ENCODE assay signal across 9 mouse cellular contexts in the genomic region with DNA sequence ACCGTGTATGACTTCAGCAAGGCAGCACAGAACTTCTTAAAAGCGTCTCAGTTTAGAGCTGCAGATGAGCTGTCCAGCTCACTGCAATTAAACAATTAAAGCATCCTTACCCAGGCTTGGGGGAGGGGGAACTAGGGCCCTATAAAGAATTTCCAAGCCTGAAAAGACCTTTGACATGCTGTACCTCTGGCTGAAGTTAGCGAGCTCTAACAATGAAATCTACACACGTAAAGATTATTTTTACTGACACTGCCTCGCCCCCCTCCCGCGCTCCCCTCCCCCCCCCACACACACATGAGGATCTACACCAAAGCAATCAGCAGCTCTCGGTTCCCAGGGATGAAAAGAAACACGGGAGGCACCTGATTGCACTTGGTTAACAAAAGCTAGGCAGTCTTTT.
DNase-seq lines count a peak whose midpoint lies in the region; ATAC-seq lines count a peak whose summit lies in the region.
"Had no signal": no experiment of that assay in that cellular context is flagged by ENCODE, and none has a peak within 500 bp of the region (broad histone marks: within the 10 kb centered on the region; RNA-seq: fewer than 3 reads in every experiment).

No protein-coding gene starts in this region.

- H3K4me1 ChIP-seq in embryonic facial prominence, embryonic 12.5 days = no peaks in the 10 kb centered on the region
- peaks cover 13% of the 10 kb centered on the region for H3K4me1 ChIP-seq in hindbrain, embryonic 15.5 days (replicated peaks)

- H3K27me3 ChIP-seq in embryonic facial prominence, embryonic 12.5 days = no peaks in the 10 kb centered on the region; the same call in 1 of the 2 replicates
- H3K27me3 ChIP-seq in hindbrain, embryonic 15.5 days = no peaks in the 10 kb centered on the region

- H3K9ac ChIP-seq in embryonic facial prominence, embryonic 12.5 days = no peak overlapping the region
- peak overlapping the region; percentile 62 for H3K9ac ChIP-seq in hindbrain, embryonic 15.5 days
- H3K9ac ChIP-seq: liver, embryonic 14.5 days had no signal

- DNase-seq in embryo, embryonic 10 days (ENCODE audit: low spot score) = peak; percentile 39
- DNase-seq in neural tube, embryonic 10.5 days (ENCODE audit: extremely low spot score, low spot score) = peak; percentile 18
- no peak for DNase-seq in ovary, adult 18-20 months (ENCODE audit: low spot score)
- DNase-seq in cerebellum, adult 18-20 months = no peak
- DNase-seq in ovary, postnatal 10 days (ENCODE audit: low spot score) = no peak
- DNase-seq: heart, adult 2 months had no signal

- ATAC-seq in embryonic facial prominence, embryonic 12.5 days (ENCODE audit: insufficient number of reproducible peaks, insufficient read depth, low FRiP score, low TSS enrichment) = no peak
- ATAC-seq in hindbrain, embryonic 15.5 days (ENCODE audit: low FRiP score, low read depth) = no peak

- H3K4me2 ChIP-seq in embryonic facial prominence, embryonic 12.5 days (replicated peaks) = 0 out of 2 replicates have a peak overlapping the region, but pooled peaks have one; percentile 25
- peak overlapping the region; percentile 55 for H3K4me2 ChIP-seq in hindbrain, embryonic 15.5 days

- 10% methylated on average over 9 of the region's 9 CpGs for WGBS in embryonic facial prominence, embryonic 12.5 days
- WGBS in hindbrain, embryonic 15.5 days = 4% methylated on average over 9 of the region's 9 CpGs

- no peak overlapping the region for H3K27ac ChIP-seq in embryonic facial prominence, embryonic 12.5 days
- H3K27ac ChIP-seq in hindbrain, embryonic 15.5 days (replicated peaks) = peak overlapping the region; percentile 80
- H3K27ac ChIP-seq: heart, adult 2 months; liver, embryonic 14.5 days had no signal

- H3K36me3 ChIP-seq in embryonic facial prominence, embryonic 12.5 days = no peaks in the 10 kb centered on the region
- peaks cover 6% of the 10 kb centered on the region; the same call in 1 of the 2 replicates for H3K36me3 ChIP-seq in hindbrain, embryonic 15.5 days

- H3K9me3 ChIP-seq in embryonic facial prominence, embryonic 12.5 days = no peaks in the 10 kb centered on the region
- no peaks in the 10 kb centered on the region for H3K9me3 ChIP-seq in hindbrain, embryonic 15.5 days

- no peak overlapping the region for H3K4me3 ChIP-seq in embryonic facial prominence, embryonic 12.5 days
- peak overlapping the region; percentile 47 for H3K4me3 ChIP-seq in hindbrain, embryonic 15.5 days
- H3K4me3 ChIP-seq: heart, adult 2 months had no signal

Comparison
In these comparisons a context has a peak if more than half of its experiments do, and no peak if none do; other contexts are left out.
1. DNase-seq: peak in embryo, embryonic 10 days (single experiment) and neural tube, embryonic 10.5 days (single experiment); none in ovary, adult 18-20 months (single experiment), cerebellum, adult 18-20 months (0 of 2) and ovary, postnatal 10 days (single experiment).